Mouse (Mus musculus) embryonic facial prominence, embryonic 10.5 days (tissue): ENCODE measurements around the gene Rgs7. TPM values are rescaled to one million over a fixed set of nuclear protein-coding genes. Genes with fewer than 3 reads are reported as not detected.

Source experiments
- DNase-seq: peaks from one replicate; pipeline ENCODE4 v3.0.0-alpha.2; 2017; ENCODE audit warnings: low spot score
- H3K27ac ChIP-seq: fragments of 300-500 bp; sonication (generic); replicated peaks from 2 replicates; pipeline ENCODE4 v1.5.1; 2016; ENCODE audit warnings: mild to moderate bottlenecking
- H3K27me3 ChIP-seq: fragments of 300-500 bp; sonication (generic); replicated peaks from 2 replicates; pipeline ENCODE4 v1.6.1; 2016; ENCODE audit warnings: low read depth, mild to moderate bottlenecking; ENCODE audit not compliant: poor library complexity, severe bottlenecking
- H3K36me3 ChIP-seq: fragments of 300-500 bp; sonication (generic); replicated peaks from 2 replicates; pipeline ENCODE4 v1.6.1; 2016; ENCODE audit warnings: mild to moderate bottlenecking, moderate library complexity
- H3K4me1 ChIP-seq: fragments of 300-500 bp; sonication (generic); 2 replicates; pipeline ENCODE4 v1.6.1; 2016
- H3K4me3 ChIP-seq: fragments of 300-500 bp; sonication (generic); 2 replicates; pipeline ENCODE4 v1.5.1; 2016; ENCODE audit warnings: mild to moderate bottlenecking, moderate library complexity
- H3K9me3 ChIP-seq: fragments of 300-500 bp; sonication (generic); 2 replicates; pipeline ENCODE4 v1.6.1; 2016; ENCODE audit warnings: mild to moderate bottlenecking
- WGBS: fragments of 180-500 bp; shearing (Covaris S2); methylation state at CpG from one replicate; pipeline ENCODE4 v1.1.7; 2016; 5-methylcytosine and 5-hydroxymethylcytosine counted together
- polyA plus RNA-seq: library from polyadenylated mRNA; unstranded; fragments of >200 nt; fragmentation: Nextera tagmentation; extraction: Ambion mirVana; gene quantifications from 2 replicates; pipeline ENCODE4 v1.2.1, GENCODE M21; 2016

Gene Rgs7
- 0.73 and 0.96 TPM in 2 replicates for polyA plus RNA-seq

GRCm38 (mm10) chr1:175491861-175492682 lies at the start of gene Rgs7:
Gene Rgs7, minus strand, starts transcription at chr1:175492500.
- WGBS = under 1% methylated on average over 80 of the region's 82 CpGs
- DNase-seq = peak; percentile 79
- Histone ChIP-seq H3K4me3 (peak within 1 kb of the TSS; percentile 79), H3K4me1 (peaks cover 12% of the 10 kb centered on the region), H3K27me3 (peaks cover 53% of the 10 kb centered on the region), H3K27ac (peak within 1 kb of the TSS; percentile 74), H3K9me3 (no peaks in the 10 kb centered on the region), H3K36me3 (no peaks in the 10 kb centered on the region)

GRCm38 (mm10) chr1:175540700-175541099 lies 48.4 kb upstream of the Rgs7 start:
- no peaks in the 10 kb centered on the region for H3K9me3 ChIP-seq
- no peak overlapping the region for H3K4me3 ChIP-seq
- H3K36me3 ChIP-seq = no peaks in the 10 kb centered on the region
- H3K27me3 ChIP-seq = no peaks in the 10 kb centered on the region
- H3K4me1 ChIP-seq = no peaks in the 10 kb centered on the region
- 93% methylated on average over 5 of the region's 5 CpGs for WGBS
- H3K27ac ChIP-seq = no peak overlapping the region
- no peak for DNase-seq

- H3K27ac ChIP-seq = no peak overlapping the region
- no peaks in the 10 kb centered on the region for H3K27me3 ChIP-seq
- no peaks in the 10 kb centered on the region for H3K36me3 ChIP-seq
- H3K4me3 ChIP-seq = no peak overlapping the region
- H3K9me3 ChIP-seq = no peaks in the 10 kb centered on the region
- WGBS = 70% methylated on average over 1 of the region's 1 CpGs
- H3K4me1 ChIP-seq = no peaks in the 10 kb centered on the region
- no peak for DNase-seq
These were observed 45.0 kb upstream of the Rgs7 start for GRCm38 (mm10) chr1:175537321-175537720.

GRCm38 (mm10) chr1:175529858-175530257 lies 37.6 kb upstream of the Rgs7 start:
- Histone ChIP-seq H3K27ac (no peak overlapping the region), H3K27me3 (no peaks in the 10 kb centered on the region), H3K4me3 (no peak overlapping the region), H3K36me3 (no peaks in the 10 kb centered on the region), H3K4me1 (peaks cover 5% of the 10 kb centered on the region; the same call in 1 of the 2 replicates), H3K9me3 (no peaks in the 10 kb centered on the region)
- 57% methylated on average over 1 of the region's 1 CpGs for WGBS
- DNase-seq = no peak

GRCm38 (mm10) chr1:175524626-175525294 lies 32.5 kb upstream of the Rgs7 start:
- Histone ChIP-seq H3K27me3 (no peaks in the 10 kb centered on the region), H3K36me3 (no peaks in the 10 kb centered on the region), H3K4me3 (no peak overlapping the region), H3K4me1 (peaks cover 6% of the 10 kb centered on the region; the same call in 1 of the 2 replicates), H3K27ac (no peak overlapping the region), H3K9me3 (no peaks in the 10 kb centered on the region)
- DNase-seq = no peak
- 88% methylated on average over 3 of the region's 3 CpGs for WGBS

DNA sequence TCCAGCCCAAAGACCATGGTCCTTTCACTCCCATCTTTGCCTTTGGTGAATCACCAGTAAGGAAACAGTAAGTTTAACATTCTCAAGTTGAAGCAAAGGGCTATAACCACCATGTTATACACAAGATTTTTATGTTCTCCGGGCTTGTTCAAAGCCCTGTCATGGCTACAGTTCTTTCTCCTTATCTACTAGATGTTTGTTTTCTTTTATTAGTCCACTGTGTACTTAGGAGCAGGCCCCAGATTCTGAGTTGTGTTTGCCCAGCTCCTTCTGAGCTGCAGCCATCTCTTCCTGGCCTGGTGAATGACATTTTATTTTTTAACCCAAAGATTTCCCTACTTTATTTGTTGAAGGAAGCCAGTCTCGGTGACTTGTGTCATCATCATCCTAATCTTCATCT lies 31.3 kb upstream of the Rgs7 start:
- no peaks in the 10 kb centered on the region for H3K36me3 ChIP-seq
- H3K4me1 ChIP-seq = 0 out of 2 replicates have a peak, but pooled peaks cover 5% of the 10 kb centered on the region
- no peaks in the 10 kb centered on the region for H3K9me3 ChIP-seq

DNA sequence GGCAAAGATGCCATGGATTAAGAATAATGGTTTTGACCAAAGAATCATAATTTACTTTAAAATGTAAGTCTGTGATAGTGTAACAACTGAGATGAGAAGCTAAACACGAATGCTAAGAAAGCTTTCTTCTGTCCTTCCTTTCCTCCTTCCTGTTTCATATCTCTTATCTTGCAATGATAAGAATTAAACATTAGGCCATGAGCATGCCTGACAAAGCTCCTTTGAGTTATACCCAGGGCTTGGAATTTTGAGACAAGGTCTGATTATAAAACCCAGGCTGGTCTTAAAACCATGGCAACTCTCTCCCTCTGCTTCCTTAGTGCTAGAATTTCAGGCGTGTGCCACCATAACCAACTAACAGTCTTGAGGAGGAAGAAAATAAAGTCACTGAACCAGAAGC lies 22.2 kb upstream of the Rgs7 start:
- Histone ChIP-seq H3K4me3 (no peak overlapping the region), H3K36me3 (no peaks in the 10 kb centered on the region), H3K4me1 (peaks cover 16% of the 10 kb centered on the region), H3K9me3 (no peaks in the 10 kb centered on the region), H3K27me3 (no peaks in the 10 kb centered on the region), H3K27ac (no peak overlapping the region)
- WGBS = 75% methylated on average over 2 of the region's 2 CpGs
- DNase-seq = no peak

More for the DNA sequence above, 31.3 kb upstream of the Rgs7 start:
- no peaks in the 10 kb centered on the region for H3K27me3 ChIP-seq
- no peak overlapping the region for H3K4me3 ChIP-seq
- 83% methylated on average over 2 of the region's 2 CpGs for WGBS
- no peak overlapping the region for H3K27ac ChIP-seq
- no peak for DNase-seq

- Histone ChIP-seq H3K4me1 (peaks cover 16% of the 10 kb centered on the region), H3K9me3 (no peaks in the 10 kb centered on the region), H3K27me3 (no peaks in the 10 kb centered on the region), H3K4me3 (no peak overlapping the region), H3K27ac (no peak overlapping the region), H3K36me3 (no peaks in the 10 kb centered on the region)
- 85% methylated on average over 3 of the region's 3 CpGs for WGBS
- no peak for DNase-seq
These were observed 19.9 kb upstream of the Rgs7 start for GRCm38 (mm10) chr1:175512173-175512572.

- no peaks in the 10 kb centered on the region for H3K36me3 ChIP-seq
- 45% methylated on average over 3 of the region's 3 CpGs for WGBS
- no peaks in the 10 kb centered on the region for H3K27me3 ChIP-seq
- DNase-seq = peak; percentile 26
- no peak overlapping the region for H3K4me3 ChIP-seq
- H3K27ac ChIP-seq = no peak overlapping the region
- peaks cover 16% of the 10 kb centered on the region for H3K4me1 ChIP-seq
- no peaks in the 10 kb centered on the region for H3K9me3 ChIP-seq
These were observed 17.7 kb upstream of the Rgs7 start for GRCm38 (mm10) chr1:175509989-175510388.

DNA sequence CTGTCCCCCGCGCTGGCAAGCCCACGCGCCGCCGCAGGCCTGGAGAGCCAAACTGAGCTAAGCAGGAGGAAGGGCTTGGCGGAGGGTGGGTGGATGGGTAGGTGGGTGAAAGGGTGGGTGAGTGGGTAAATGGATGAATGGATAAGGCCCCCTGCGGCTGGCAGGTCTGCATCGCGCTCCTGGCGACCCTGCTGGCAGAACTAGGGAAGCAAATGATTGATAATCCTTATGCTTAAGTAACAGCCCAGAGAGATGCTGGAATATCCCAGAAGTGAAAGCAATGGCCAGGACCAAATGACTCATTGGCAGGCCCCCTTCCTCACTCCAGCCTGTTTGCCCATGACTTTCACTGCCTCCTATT lies 363 bp upstream of the Rgs7 start:
- no peak for DNase-seq
- no peaks in the 10 kb centered on the region for H3K9me3 ChIP-seq
- H3K4me1 ChIP-seq = peaks cover 12% of the 10 kb centered on the region
- H3K36me3 ChIP-seq = no peaks in the 10 kb centered on the region
- H3K27ac ChIP-seq = peak overlapping the region; percentile 74
- H3K4me3 ChIP-seq = peak overlapping the region; percentile 79
- WGBS = 2% methylated on average over 11 of the region's 11 CpGs
- H3K27me3 ChIP-seq = peaks cover 53% of the 10 kb centered on the region

GRCm38 (mm10) chr1:175491511-175491860 lies 814 bp downstream of the Rgs7 start:
- peak overlapping the region; percentile 79 for H3K4me3 ChIP-seq
- peaks cover 53% of the 10 kb centered on the region for H3K27me3 ChIP-seq
- H3K27ac ChIP-seq = no peak overlapping the region
- no peaks in the 10 kb centered on the region for H3K36me3 ChIP-seq
- 12% methylated on average over 6 of the region's 6 CpGs for WGBS
- DNase-seq = peak; percentile 16
- H3K4me1 ChIP-seq = peaks cover 12% of the 10 kb centered on the region
- H3K9me3 ChIP-seq = no peaks in the 10 kb centered on the region

GRCm38 (mm10) chr1:175485109-175485508 lies 7.2 kb downstream of the Rgs7 start:
- Histone ChIP-seq H3K27me3 (peaks cover 10% of the 10 kb centered on the region), H3K4me1 (peaks cover 8% of the 10 kb centered on the region), H3K36me3 (no peaks in the 10 kb centered on the region), H3K27ac (no peak overlapping the region), H3K4me3 (no peak overlapping the region), H3K9me3 (no peaks in the 10 kb centered on the region)
- WGBS = 77% methylated on average over 4 of the region's 4 CpGs
- no peak for DNase-seq

DNA sequence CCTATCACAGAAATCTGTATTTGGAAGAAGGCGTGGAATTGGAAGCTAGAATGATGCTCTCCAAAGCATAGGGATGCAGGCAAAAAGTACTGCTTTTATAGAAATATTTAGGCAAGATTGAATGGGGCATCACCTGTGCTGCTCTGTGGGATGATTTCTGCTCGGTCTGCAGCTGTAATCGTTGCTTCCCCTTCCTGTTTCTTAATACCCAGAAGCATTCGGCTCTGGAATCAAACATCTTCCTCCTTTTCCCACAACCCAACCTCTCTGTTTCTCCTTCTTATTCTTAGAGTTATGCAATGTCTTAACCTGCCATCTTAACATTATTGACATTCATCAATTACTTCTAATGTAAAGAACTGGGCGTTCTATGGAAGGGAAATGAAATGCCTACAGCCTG lies 19.2 kb downstream of the Rgs7 start:
- Histone ChIP-seq H3K36me3 (no peaks in the 10 kb centered on the region), H3K4me3 (no peak overlapping the region), H3K27ac (no peak overlapping the region), H3K4me1 (peaks cover 5% of the 10 kb centered on the region), H3K9me3 (no peaks in the 10 kb centered on the region), H3K27me3 (no peaks in the 10 kb centered on the region)
- WGBS = 87% methylated on average over 5 of the region's 5 CpGs
- no peak for DNase-seq
